9 mouse cellular contexts compared by ENCODE assay signal in genomic region chr8:66450691-66451090, GRCm38 (mm10). TPM values are rescaled to one million over a fixed set of nuclear protein-coding genes. Genes with fewer than 3 reads are reported as not detected.
DNase-seq lines count a peak whose midpoint lies in the region; ATAC-seq and TF ChIP-seq lines count a peak whose summit lies in the region.
"Had no signal": no experiment of that assay in that cellular context is flagged by ENCODE, and none has a peak within 500 bp of the region (broad histone marks: within the 10 kb centered on the region; RNA-seq: fewer than 3 reads in every experiment).

No protein-coding gene starts in this region.

- TF ChIP-seq CTCF in lung, adult 2 months (IDR thresholded peaks at IDR 0.05; ENCODE audit: insufficient read depth, low read length): no peak

- no peak overlapping the region for H3K9ac ChIP-seq in forebrain, embryonic 14.5 days (ENCODE audit: low read length)

- no peaks in the 10 kb centered on the region for H3K9me3 ChIP-seq in forebrain, embryonic 14.5 days (replicated peaks; ENCODE audit: control insufficient read depth, low read length)
- H3K9me3 ChIP-seq in forebrain, embryonic 10.5 days: no peaks in the 10 kb centered on the region
- H3K9me3 ChIP-seq: megakaryocyte, embryonic 14.5 days had no signal

- 0 out of 2 replicates have a peak, but pooled peaks have one; percentile 34 for ATAC-seq in forebrain, embryonic 14.5 days
- ATAC-seq in frontal cortex, adult (ENCODE audit: low TSS enrichment): peak; percentile 70; the same call in 1 of the 2 replicates

- no peaks in the 10 kb centered on the region for H3K27me3 ChIP-seq in forebrain, embryonic 14.5 days (replicated peaks; ENCODE audit: control insufficient read depth, insufficient read depth, low read length)
- no peaks in the 10 kb centered on the region for H3K27me3 ChIP-seq in forebrain, embryonic 10.5 days (ENCODE audit: poor library complexity, severe bottlenecking)
- H3K27me3 ChIP-seq in splenic B cell, adult 2 months (ENCODE audit: control insufficient read depth, insufficient read depth, low read length, poor library complexity, severe bottlenecking): no peaks in the 10 kb centered on the region

- no peak overlapping the region for H3K4me3 ChIP-seq in forebrain, embryonic 14.5 days (ENCODE audit: low read depth, low read length)
- no peak overlapping the region for H3K4me3 ChIP-seq in forebrain, embryonic 10.5 days
- no peak overlapping the region for H3K4me3 ChIP-seq in lung, adult 2 months (replicated peaks; ENCODE audit: extremely low read depth, low read depth, low read length)
- H3K4me3 ChIP-seq: megakaryocyte, embryonic 14.5 days had no signal

- no peak overlapping the region for H3K4me2 ChIP-seq in forebrain, embryonic 14.5 days (ENCODE audit: low read length)

- peak; percentile 42 for DNase-seq in forebrain, embryonic 14.5 days (ENCODE audit: low spot score)
- no peak for DNase-seq in forebrain, embryonic 10.5 days (ENCODE audit: extremely low spot score, low spot score)
- peak; percentile 8 for DNase-seq in lung, adult 2 months
- DNase-seq in lung, adult 18-20 months: no peak
- DNase-seq in adrenal gland, postnatal 36 days: peak; percentile 12 to 44
- peak; percentile 35 to 63 for DNase-seq in left cerebral cortex, postnatal 14 days (ENCODE audit: low spot score in 2 of 2)
- peak; percentile 50 for DNase-seq in splenic B cell, adult 2 months (ENCODE audit: low read depth, low spot score)

- 21% methylated on average over 5 of the region's 5 CpGs for WGBS in forebrain, embryonic 14.5 days
- WGBS in forebrain, embryonic 10.5 days: 31% methylated on average over 5 of the region's 5 CpGs
- 19% methylated on average over 5 of the region's 5 CpGs for WGBS in lung, adult 2 months

- intact Hi-C loops in left cerebral cortex, postnatal 14 days (cut with DNase I): loop anchor here (5.0 kb wide), 2 partner anchors 37 to 957 kb away; partner anchors contain the start of gene Tma16

- no peaks in the 10 kb centered on the region for H3K4me1 ChIP-seq in forebrain, embryonic 14.5 days (ENCODE audit: control insufficient read depth, insufficient read depth, low read length)
- H3K4me1 ChIP-seq in forebrain, embryonic 10.5 days: no peaks in the 10 kb centered on the region
- no peaks in the 10 kb centered on the region for H3K4me1 ChIP-seq in lung, adult 2 months (ENCODE audit: control insufficient read depth, insufficient read depth, low read length)

- no peak for TF ChIP-seq POLR2A in lung, adult 2 months (IDR thresholded peaks at IDR 0.05; ENCODE audit: borderline replicate concordance, extremely low read depth, low read depth, low read length)

- no peak overlapping the region for H3K27ac ChIP-seq in forebrain, embryonic 14.5 days (ENCODE audit: low read depth, low read length)
- no peak overlapping the region for H3K27ac ChIP-seq in forebrain, embryonic 10.5 days

- no peaks in the 10 kb centered on the region for H3K36me3 ChIP-seq in forebrain, embryonic 14.5 days (ENCODE audit: control insufficient read depth, insufficient read depth, low read length)
- H3K36me3 ChIP-seq in forebrain, embryonic 10.5 days (replicated peaks): no peaks in the 10 kb centered on the region
- H3K36me3 ChIP-seq in splenic B cell, adult 2 months (ENCODE audit: control insufficient read depth, insufficient read depth, low read length, poor library complexity, severe bottlenecking): peaks cover 16% of the 10 kb centered on the region

RNA-seq across cellular contexts. Expression of gene Tma16, which starts 35.6 kb away (rescaled TPM):
- polyA plus RNA-seq in forebrain, embryonic 14.5 days (2014; fragmentation: Nextera tagmentation; extraction: Ambion mirVana): 7.6 and 10.0 TPM in 2 replicates
- 21.6 and 25.7 TPM in 2 replicates for polyA plus RNA-seq in forebrain, embryonic 10.5 days (2016; fragmentation: Nextera tagmentation; extraction: Ambion mirVana)
- 1.1 and 1.5 TPM in 2 replicates for polyA plus RNA-seq in lung, adult 2 months (2012; rRNA removed)
- 1 to 10 TPM; 5.7 to 8.9 TPM for total RNA-seq in adrenal gland, postnatal 36 days (2021)
- total RNA-seq in left cerebral cortex, postnatal 14 days (2021): 1 to 10 TPM; 7.7 to 8.0 TPM

Comparison
In these comparisons a context has a peak if more than half of its experiments do, and no peak if none do; other contexts are left out.
1. DNase-seq: peak in forebrain, embryonic 14.5 days (single experiment), lung, adult 2 months (single experiment), adrenal gland, postnatal 36 days (2 of 2), left cerebral cortex, postnatal 14 days (2 of 2) and splenic B cell, adult 2 months (single experiment); none in forebrain, embryonic 10.5 days (single experiment) and lung, adult 18-20 months (0 of 2).